Mouse (Mus musculus) MEL (cell line): ENCODE data around the gene Col9a1. TPM values are rescaled to one million over a fixed set of nuclear protein-coding genes. Genes with fewer than 3 reads are reported as not detected.

Source experiments
- DNase-seq: peaks from one replicate; pipeline ENCODE4 v3.0.0; 2011; ENCODE audit warnings: low read depth, low spot score
- H3K27ac ChIP-seq: 2 replicates; pipeline ENCODE4 v1.5.1; 2012; ENCODE audit warnings: low read depth, mild to moderate bottlenecking, control low read depth, low read length, moderate library complexity; ENCODE audit not compliant: control insufficient read depth
- H3K27me3 ChIP-seq, 2 experiments: fragments of 150-350 bp in 1 of 2; sonication (generic) in 1 of 2; 2 replicates each; pipeline ENCODE4 v1.6.1; 2012; ENCODE audit warnings: low read length in 2 of 2, mild to moderate bottlenecking in 2 of 2, improper control_type of control experiment in 1 of 2, moderate library complexity in 1 of 2; ENCODE audit not compliant: insufficient read depth in 2 of 2, control insufficient read depth in 1 of 2
- H3K36me3 ChIP-seq, 2 experiments: 2 replicates each; pipeline ENCODE4 v1.6.1; 2012 to 2014; ENCODE audit warnings: low read length in 2 of 2, improper control_type of control experiment in 1 of 2, inconsistent platforms in 1 of 2, mild to moderate bottlenecking in 1 of 2; ENCODE audit not compliant: insufficient read depth in 2 of 2, control insufficient read depth in 1 of 2
- H3K4me1 ChIP-seq, 2 experiments: fragments of 150-350 bp in 1 of 2; sonication (generic) in 1 of 2; 2 replicates each; pipeline ENCODE4 v1.6.1; 2012; ENCODE audit warnings: low read length in 2 of 2, improper control_type of control experiment in 1 of 2, mild to moderate bottlenecking in 1 of 2; ENCODE audit not compliant: insufficient read depth in 2 of 2, control insufficient read depth in 1 of 2
- H3K4me3 ChIP-seq, 2 experiments: fragments of 150-350 bp in 1 of 2; sonication (generic) in 1 of 2; 2 replicates each; pipeline ENCODE4 v1.5.1; 2012; ENCODE audit warnings: low read depth in 2 of 2, low read length in 2 of 2, mild to moderate bottlenecking in 2 of 2, moderate library complexity in 2 of 2, control low read depth in 1 of 2, improper control_type of control experiment in 1 of 2; ENCODE audit not compliant: control insufficient read depth in 1 of 2, insufficient read depth in 1 of 2
- H3K79me2 ChIP-seq: 2 replicates; pipeline ENCODE4 v1.6.1; 2012; ENCODE audit warnings: mild to moderate bottlenecking, low read length, moderate library complexity; ENCODE audit not compliant: control insufficient read depth, poor library complexity, insufficient read depth
- H3K9ac ChIP-seq: 2 replicates; pipeline ENCODE4 v1.6.1; 2012; ENCODE audit warnings: low read depth, mild to moderate bottlenecking, control low read depth, low read length, moderate library complexity; ENCODE audit not compliant: control insufficient read depth, poor library complexity, severe bottlenecking
- H3K9me3 ChIP-seq: fragments of 150-350 bp; sonication (generic); replicated peaks from 2 replicates; pipeline ENCODE4 v1.6.1; 2012; ENCODE audit warnings: mild to moderate bottlenecking, low read length, improper control_type of control experiment, moderate library complexity; ENCODE audit not compliant: insufficient read depth
- CHD1 ChIP-seq: IDR thresholded peaks from 2 replicates; pipeline ENCODE4 v1.6.1; 2012; ENCODE audit warnings: low read depth, mild to moderate bottlenecking, inconsistent platforms, low read length, improper control_type of control experiment
- CTCF ChIP-seq, 3 experiments: IDR thresholded peaks in 2 of 3; conservative IDR thresholded peaks in 1 of 3; 2 replicates each; pipeline ENCODE4 v1.5.1; 2011 to 2012; ENCODE audit warnings: low read length in 3 of 3, low read depth in 2 of 3, mild to moderate bottlenecking in 2 of 3, improper control_type of control experiment in 1 of 3, inconsistent platforms in 1 of 3, mixed read lengths in 1 of 3, moderate library complexity in 1 of 3; ENCODE audit not compliant: control insufficient read depth in 1 of 3, insufficient read depth in 1 of 3, poor library complexity in 1 of 3, severe bottlenecking in 1 of 3
- E2F4 ChIP-seq: IDR thresholded peaks from 2 replicates; pipeline ENCODE4 v1.6.1; 2011; ENCODE audit warnings: low read depth, low read length, improper control_type of control experiment, borderline replicate concordance
- ELF1 ChIP-seq: IDR thresholded peaks from 2 replicates; pipeline ENCODE4 v1.6.1; 2014; ENCODE audit warnings: low read depth, mild to moderate bottlenecking, inconsistent platforms, low read length, improper control_type of control experiment, moderate library complexity
- EP300 ChIP-seq, 2 experiments: IDR thresholded peaks; 2 replicates each; pipeline ENCODE4 v1.6.1; 2011; ENCODE audit warnings: improper control_type of control experiment in 2 of 2, low read length in 2 of 2, low read depth in 1 of 2, mild to moderate bottlenecking in 1 of 2
- ETS1 ChIP-seq: IDR thresholded peaks from 2 replicates; pipeline ENCODE4 v1.6.1; 2012; ENCODE audit warnings: low read depth, mild to moderate bottlenecking, inconsistent platforms, low read length, improper control_type of control experiment, moderate library complexity
- HCFC1 ChIP-seq: IDR thresholded peaks from 2 replicates; pipeline ENCODE4 v1.6.1; 2012; ENCODE audit warnings: low read depth, mild to moderate bottlenecking, inconsistent platforms, low read length, improper control_type of control experiment, moderate library complexity
- KAT2A ChIP-seq: conservative IDR thresholded peaks from 2 replicates; pipeline ENCODE4 v1.6.1; 2012; ENCODE audit warnings: low read depth, low read length, improper control_type of control experiment, inconsistent platforms
- MAFK ChIP-seq: IDR thresholded peaks from 2 replicates; pipeline ENCODE4 v1.6.1; 2011; ENCODE audit warnings: low read depth, mild to moderate bottlenecking, low read length, improper control_type of control experiment, borderline replicate concordance
- MEF2A ChIP-seq: IDR thresholded peaks from 2 replicates; pipeline ENCODE4 v1.6.1; 2014; ENCODE audit warnings: low read depth, mild to moderate bottlenecking, inconsistent platforms, low read length, improper control_type of control experiment; ENCODE audit not compliant: poor library complexity, insufficient replicate concordance, severe bottlenecking; ENCODE audit errors: extremely low read depth
- MYC ChIP-seq: IDR thresholded peaks from 2 replicates; pipeline ENCODE4 v1.6.1; 2011; ENCODE audit warnings: low read depth, mild to moderate bottlenecking, low read length, improper control_type of control experiment, moderate library complexity
- SIN3A ChIP-seq: IDR thresholded peaks from 2 replicates; pipeline ENCODE4 v1.6.1; 2012; ENCODE audit warnings: low read length, improper control_type of control experiment, inconsistent platforms
- SMC3 ChIP-seq: IDR thresholded peaks from 2 replicates; pipeline ENCODE4 v1.6.1; 2011; ENCODE audit warnings: low read depth, low read length, improper control_type of control experiment
- UBTF ChIP-seq: IDR thresholded peaks from 2 replicates; pipeline ENCODE4 v1.6.1; 2012; ENCODE audit warnings: low read depth, mild to moderate bottlenecking, inconsistent platforms, low read length, improper control_type of control experiment, moderate library complexity, borderline replicate concordance; ENCODE audit not compliant: insufficient read depth
- ZKSCAN1 ChIP-seq: IDR thresholded peaks from 2 replicates; pipeline ENCODE4 v1.6.1; 2012; ENCODE audit warnings: low read depth, mild to moderate bottlenecking, inconsistent platforms, low read length, improper control_type of control experiment, moderate library complexity
- polyA plus RNA-seq, 2 experiments: library from polyadenylated mRNA; stranded (reverse) in 1 of 2; unstranded in 1 of 2; fragments of >175 nt in 1 of 2; fragments of >200 nt in 1 of 2; gene quantifications; 2 replicates each; pipeline versions ENCODE4 v1.2.1 to v1.2.4; 2012; ENCODE audit warnings: low replicate concordance in 2 of 2, low read depth in 1 of 2; ENCODE audit not compliant: insufficient read length in 2 of 2, insufficient read depth in 1 of 2, missing spikeins in 1 of 2
- total RNA-seq: library from RNA; depleted of rRNA; stranded (reverse); fragments of 300-350 nt; gene quantifications from 2 replicates; pipeline ENCODE4 v1.2.3, GENCODE M21; 2012

Col9a1 gene
- total and polyA plus RNA-seq, 3 experiments = not detected

- Histone ChIP-seq H3K27me3 (no peaks in the 10 kb centered on the region), H3K9ac (no peak overlapping the region)
- TF ChIP-seq KAT2A = no peak
- TF ChIP-seq ELF1 = no peak
- TF ChIP-seq MYC = no peak
- TF ChIP-seq ETS1 = no peak
- no peak for TF ChIP-seq ZKSCAN1
- TF ChIP-seq HCFC1 = no peak
- TF ChIP-seq MAFK = no peak
- no peak for TF ChIP-seq SMC3
- TF ChIP-seq CTCF (IDR thresholded peaks at IDR 0.05 in 2 of 3, conservative IDR thresholded peaks at IDR 0.05 in 1 of 3; ENCODE audit: control insufficient read depth in 1 of 3, insufficient read depth in 1 of 3, low read depth in 2 of 3, low read length in 3 of 3, poor library complexity in 1 of 3, severe bottlenecking in 1 of 3) = no peak
- TF ChIP-seq E2F4 = no peak
- TF ChIP-seq MEF2A = no peak
- no peak for TF ChIP-seq EP300 (IDR thresholded peaks at IDR 0.05; ENCODE audit: low read depth in 1 of 2, low read length in 2 of 2)
- no peak for TF ChIP-seq SIN3A
- TF ChIP-seq CHD1 = no peak
- no peak for TF ChIP-seq UBTF
- TF ChIP-seq, all 39 proteins: peak for 0
- no peak overlapping the region for H3K27ac ChIP-seq
- no peaks in the 10 kb centered on the region for H3K36me3 ChIP-seq
- no peaks in the 10 kb centered on the region for H3K4me1 ChIP-seq
- no peaks in the 10 kb centered on the region for H3K79me2 ChIP-seq
- H3K9me3 ChIP-seq = no peaks in the 10 kb centered on the region
- no peak for DNase-seq
- H3K4me3 ChIP-seq = no peak overlapping the region
Measured at GRCm38 (mm10) chr1:24211621-24212385, 34.4 kb downstream of the Col9a1 start.

GRCm38 (mm10) chr1:24219041-24219440 is 41.6 kb downstream of the Col9a1 start:
- Histone ChIP-seq H3K36me3 (no peaks in the 10 kb centered on the region), H3K27ac (no peak overlapping the region), H3K27me3 (no peaks in the 10 kb centered on the region), H3K4me3 (no peak overlapping the region), H3K4me1 (no peaks in the 10 kb centered on the region), H3K79me2 (no peaks in the 10 kb centered on the region), H3K9me3 (no peaks in the 10 kb centered on the region), H3K9ac (no peak overlapping the region)
- no peak for TF ChIP-seq EP300 (IDR thresholded peaks at IDR 0.05; ENCODE audit: low read depth in 1 of 2, low read length in 2 of 2)
- TF ChIP-seq HCFC1 = no peak
- TF ChIP-seq E2F4 = no peak
- DNase-seq = no peak
